Mouse (Mus musculus): Measurements from ENCODE around the gene Efcab11. TPM values are rescaled to one million over a fixed set of nuclear protein-coding genes. Genes with fewer than 3 reads are reported as not detected.
"Not testable (repeated sequence)": the region's sequence is repeated elsewhere in the genome, so short reads cannot be mapped to it uniquely, and the experiment has no call there.

The Efcab11 gene
- polyA plus RNA-seq, 1 experiment from 2014 or later, result 18.6 TPM

DNA sequence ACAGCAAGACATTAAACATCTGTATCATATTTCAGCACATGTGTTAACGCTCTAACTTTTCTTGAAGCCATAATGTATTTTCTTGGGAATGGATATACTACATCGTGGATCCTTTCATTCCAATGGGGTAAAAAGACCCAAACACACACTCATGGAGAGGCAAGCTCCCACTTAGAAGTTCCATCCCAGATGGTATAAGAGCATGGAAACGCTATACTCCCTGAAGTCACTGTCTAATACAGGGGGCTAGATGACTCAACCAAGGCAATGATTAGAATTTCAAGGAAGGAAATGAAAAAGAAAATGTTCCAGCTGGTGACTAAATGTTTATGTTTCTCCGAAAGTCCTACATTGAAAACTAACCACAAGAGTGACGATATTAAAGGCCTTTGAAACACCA, 76.3 kb downstream of the Efcab11 start:
- Histone ChIP-seq H3K4me3 (ENCODE audit: low read depth, low read length) (no peak overlapping the region), H3K9ac (ENCODE audit: low read length) (no peak overlapping the region), H3K36me3 (ENCODE audit: control insufficient read depth, insufficient read depth, low read length) (no peaks in the 10 kb centered on the region), H3K9me3 (ENCODE audit: control insufficient read depth, low read length) (no peaks in the 10 kb centered on the region), H3K27ac (ENCODE audit: low read depth, low read length) (no peak overlapping the region), H3K4me1 (ENCODE audit: control insufficient read depth, insufficient read depth, low read length) (no peaks in the 10 kb centered on the region), H3K27me3 (ENCODE audit: control insufficient read depth, insufficient read depth, low read length) (no peaks in the 10 kb centered on the region), H3K4me2 (ENCODE audit: low read depth) (no peak overlapping the region)
- 92% methylated on average over 5 of the region's 5 CpGs for WGBS
- DNase-seq (ENCODE audit: low spot score) (no peak), ATAC-seq (ENCODE audit: insufficient read depth, low FRiP score, low TSS enrichment) (no peak)

DNA sequence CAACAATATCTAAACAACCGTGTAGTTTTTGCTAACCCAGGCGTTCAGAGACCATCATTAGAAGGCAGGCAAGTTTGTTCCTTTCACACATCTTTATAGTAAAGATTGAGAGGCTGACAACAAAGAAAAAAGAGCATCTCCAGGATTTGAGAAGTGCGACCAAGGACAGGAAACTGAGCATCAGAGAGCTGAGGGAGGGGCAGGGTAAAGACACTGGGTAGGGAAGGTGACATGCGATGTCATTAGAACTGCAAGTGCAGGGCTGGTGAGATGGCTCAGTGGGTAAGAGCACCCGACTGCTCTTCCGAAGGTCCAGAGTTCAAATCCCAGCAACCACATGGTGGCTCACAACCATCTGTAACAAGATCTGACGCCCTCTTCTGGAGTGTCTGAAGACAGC, 77.5 kb downstream of the Efcab11 start:
- not testable (repeated sequence) for H3K27me3 ChIP-seq (ENCODE audit: control insufficient read depth, insufficient read depth, low read length); DNase-seq (ENCODE audit: low spot score); H3K4me1 ChIP-seq (ENCODE audit: control insufficient read depth, insufficient read depth, low read length); H3K27ac ChIP-seq (ENCODE audit: low read depth, low read length); H3K4me2 ChIP-seq (ENCODE audit: low read depth); H3K4me3 ChIP-seq (ENCODE audit: low read depth, low read length); H3K9ac ChIP-seq (ENCODE audit: low read length); H3K36me3 ChIP-seq (ENCODE audit: control insufficient read depth, insufficient read depth, low read length); H3K9me3 ChIP-seq (ENCODE audit: control insufficient read depth, low read length); ATAC-seq (ENCODE audit: insufficient read depth, low FRiP score, low TSS enrichment)
- 93% methylated on average over 6 of the region's 7 CpGs for WGBS

DNA sequence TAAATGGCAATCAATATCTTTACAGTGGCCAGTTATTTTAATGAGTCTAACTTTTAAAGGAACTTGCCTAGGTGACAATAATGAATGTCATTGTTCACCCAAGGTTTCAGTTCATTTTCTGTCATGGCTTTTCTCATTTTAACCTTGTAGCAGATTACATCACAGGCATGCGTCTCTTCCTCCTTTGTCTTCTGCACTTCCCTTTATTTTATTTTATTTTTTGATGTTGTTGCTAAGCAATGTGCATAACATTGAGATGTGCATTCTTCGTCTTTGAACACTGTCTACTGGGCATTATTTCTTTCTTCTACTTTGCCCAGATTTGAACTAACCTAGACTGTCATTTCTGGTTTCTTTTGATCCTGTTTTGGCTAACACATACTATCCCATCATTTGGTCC, 88.3 kb downstream of the Efcab11 start:
- Histone ChIP-seq H3K27me3 (ENCODE audit: control insufficient read depth, insufficient read depth, low read length) (no peaks in the 10 kb centered on the region), H3K36me3 (ENCODE audit: control insufficient read depth, insufficient read depth, low read length) (no peaks in the 10 kb centered on the region; the same call in 1 of the 2 replicates), H3K4me1 (ENCODE audit: control insufficient read depth, insufficient read depth, low read length) (no peaks in the 10 kb centered on the region), H3K9me3 (ENCODE audit: control insufficient read depth, low read length) (no peaks in the 10 kb centered on the region), H3K9ac (ENCODE audit: low read length) (no peak overlapping the region), H3K4me2 (ENCODE audit: low read depth) (no peak overlapping the region), H3K27ac (ENCODE audit: low read depth, low read length) (no peak overlapping the region), H3K4me3 (ENCODE audit: low read depth, low read length) (no peak overlapping the region)
- WGBS, result 81% methylated on average over 2 of the region's 2 CpGs
- no peak for ATAC-seq (ENCODE audit: insufficient read depth, low FRiP score, low TSS enrichment)
- no peak for DNase-seq (ENCODE audit: low spot score)

DNA sequence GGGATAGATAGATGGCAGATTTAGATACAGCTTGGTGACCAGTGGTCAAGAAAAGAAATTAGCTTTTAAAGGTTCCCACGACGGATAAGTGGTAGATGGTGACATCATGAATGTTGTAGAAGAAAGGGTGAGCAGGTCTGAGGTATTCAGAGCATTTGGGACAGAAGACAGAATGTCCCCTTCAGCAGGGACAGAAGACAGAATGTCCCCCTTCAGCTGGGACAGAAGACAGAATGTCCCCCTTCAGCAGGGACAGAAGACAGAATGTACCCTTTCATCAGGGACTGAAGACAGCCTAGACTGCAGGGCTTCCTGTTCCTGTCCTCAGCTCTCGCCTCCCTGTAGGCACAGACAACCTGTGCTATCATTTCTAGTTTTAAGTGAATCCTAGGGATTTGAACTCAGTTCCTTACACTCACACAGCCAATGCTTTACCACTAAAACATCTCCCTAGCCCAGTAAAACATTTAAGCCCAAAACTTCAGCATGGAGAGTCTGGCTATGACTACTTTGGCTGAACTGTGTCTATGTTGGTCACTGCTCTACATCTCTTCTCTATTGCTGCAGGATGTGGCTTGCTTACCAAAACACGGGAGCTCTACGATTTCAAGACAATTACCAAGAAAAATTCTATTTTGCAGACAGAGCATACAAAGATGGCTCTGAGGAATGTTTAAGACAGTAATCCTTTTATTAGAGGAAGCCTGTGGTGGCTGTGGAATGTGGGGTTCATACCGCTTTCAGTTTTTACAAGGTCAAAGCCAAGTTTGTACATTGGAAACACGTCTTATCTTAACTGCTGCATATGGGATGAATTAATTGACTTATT, 89.2 kb downstream of the Efcab11 start:
- Histone ChIP-seq H3K4me1 (ENCODE audit: control insufficient read depth, insufficient read depth, low read length) (no peaks in the 10 kb centered on the region), H3K9ac (ENCODE audit: low read length) (no peak overlapping the region), H3K36me3 (ENCODE audit: control insufficient read depth, insufficient read depth, low read length) (no peaks in the 10 kb centered on the region; the same call in 1 of the 2 replicates), H3K9me3 (ENCODE audit: control insufficient read depth, low read length) (no peaks in the 10 kb centered on the region), H3K27me3 (ENCODE audit: control insufficient read depth, insufficient read depth, low read length) (no peaks in the 10 kb centered on the region), H3K4me2 (ENCODE audit: low read depth) (no peak overlapping the region), H3K4me3 (ENCODE audit: low read depth, low read length) (no peak overlapping the region), H3K27ac (ENCODE audit: low read depth, low read length) (no peak overlapping the region)
- no peak for DNase-seq (ENCODE audit: low spot score)
- ATAC-seq (ENCODE audit: insufficient read depth, low FRiP score, low TSS enrichment), result no peak
- 82% methylated on average over 7 of the region's 7 CpGs for WGBS

DNA sequence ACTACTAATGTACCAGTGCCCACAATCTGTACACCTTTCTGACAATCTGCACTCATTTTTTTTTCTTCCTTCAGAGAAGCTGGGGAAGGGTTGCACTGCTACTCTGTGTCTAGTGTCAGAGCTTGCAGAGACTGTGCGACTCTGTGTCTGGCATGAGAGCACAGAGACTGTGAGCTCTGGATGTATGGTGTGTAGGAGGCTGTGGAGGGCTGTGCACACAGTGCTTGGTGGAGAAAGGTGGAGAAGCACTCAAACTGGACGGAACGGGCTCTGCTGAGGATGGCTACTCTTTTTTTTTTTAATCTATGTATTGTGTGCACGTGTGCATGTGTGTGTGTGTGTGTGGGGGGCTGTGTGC, 90.1 kb downstream of the Efcab11 start:
- ATAC-seq (ENCODE audit: insufficient read depth, low FRiP score, low TSS enrichment), result no peak
- no peak for DNase-seq (ENCODE audit: low spot score)
- no peak overlapping the region for H3K4me2 ChIP-seq (ENCODE audit: low read depth)
- no peak overlapping the region for H3K9ac ChIP-seq (ENCODE audit: low read length)
- no peaks in the 10 kb centered on the region for H3K9me3 ChIP-seq (ENCODE audit: control insufficient read depth, low read length)
- no peaks in the 10 kb centered on the region for H3K4me1 ChIP-seq (ENCODE audit: control insufficient read depth, insufficient read depth, low read length)
- H3K4me3 ChIP-seq (ENCODE audit: low read depth, low read length), result no peak overlapping the region
- H3K27ac ChIP-seq (ENCODE audit: low read depth, low read length), result no peak overlapping the region
- 83% methylated on average over 4 of the region's 4 CpGs for WGBS
- no peaks in the 10 kb centered on the region for H3K27me3 ChIP-seq (ENCODE audit: control insufficient read depth, insufficient read depth, low read length)
- H3K36me3 ChIP-seq (ENCODE audit: control insufficient read depth, insufficient read depth, low read length), result no peaks in the 10 kb centered on the region

DNA sequence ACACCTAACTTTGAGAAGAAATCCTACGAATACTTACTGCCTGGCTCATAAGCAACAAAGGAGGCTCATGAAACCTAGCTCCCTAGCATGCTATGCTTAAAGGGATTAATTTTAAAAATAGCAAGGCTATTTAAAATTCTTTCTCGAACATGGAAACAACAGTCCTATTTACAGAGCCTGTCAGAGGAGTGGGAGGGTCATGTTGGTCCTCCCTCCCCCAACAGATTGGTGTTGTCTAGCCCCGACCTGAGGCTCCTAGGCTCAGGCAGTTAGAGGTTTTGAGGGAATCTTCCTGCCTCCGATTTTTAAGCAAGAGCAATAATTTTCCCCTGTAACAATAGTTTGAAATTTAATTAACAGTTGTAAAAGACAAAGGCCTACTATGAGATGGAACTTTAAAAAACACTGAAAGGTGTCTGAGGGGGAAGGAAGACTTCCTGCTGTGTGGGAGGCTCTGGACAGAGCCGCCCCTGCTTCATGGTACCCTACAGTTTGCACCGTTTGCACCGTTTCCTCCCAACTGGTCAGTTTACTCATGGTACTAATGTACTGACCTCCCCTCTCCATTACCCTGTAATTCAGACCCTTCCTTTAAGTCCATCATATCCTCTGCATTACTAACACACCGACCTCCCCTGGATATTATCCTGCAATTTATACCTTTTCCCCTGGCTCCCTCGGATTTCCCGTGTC, 90.6 kb downstream of the Efcab11 start:
- H3K4me1 ChIP-seq (ENCODE audit: control insufficient read depth, insufficient read depth, low read length), result no peaks in the 10 kb centered on the region
- no peak overlapping the region for H3K27ac ChIP-seq (ENCODE audit: low read depth, low read length)
- no peak overlapping the region for H3K4me3 ChIP-seq (ENCODE audit: low read depth, low read length)
- no peaks in the 10 kb centered on the region for H3K9me3 ChIP-seq (ENCODE audit: control insufficient read depth, low read length)
- H3K36me3 ChIP-seq (ENCODE audit: control insufficient read depth, insufficient read depth, low read length), result no peaks in the 10 kb centered on the region
- no peak for ATAC-seq (ENCODE audit: insufficient read depth, low FRiP score, low TSS enrichment)
- no peak overlapping the region for H3K4me2 ChIP-seq (ENCODE audit: low read depth)
- WGBS, result 54% methylated on average over 10 of the region's 10 CpGs
- H3K27me3 ChIP-seq (ENCODE audit: control insufficient read depth, insufficient read depth, low read length), result no peaks in the 10 kb centered on the region
- no peak for DNase-seq (ENCODE audit: low spot score)
- H3K9ac ChIP-seq (ENCODE audit: low read length), result no peak overlapping the region

DNA sequence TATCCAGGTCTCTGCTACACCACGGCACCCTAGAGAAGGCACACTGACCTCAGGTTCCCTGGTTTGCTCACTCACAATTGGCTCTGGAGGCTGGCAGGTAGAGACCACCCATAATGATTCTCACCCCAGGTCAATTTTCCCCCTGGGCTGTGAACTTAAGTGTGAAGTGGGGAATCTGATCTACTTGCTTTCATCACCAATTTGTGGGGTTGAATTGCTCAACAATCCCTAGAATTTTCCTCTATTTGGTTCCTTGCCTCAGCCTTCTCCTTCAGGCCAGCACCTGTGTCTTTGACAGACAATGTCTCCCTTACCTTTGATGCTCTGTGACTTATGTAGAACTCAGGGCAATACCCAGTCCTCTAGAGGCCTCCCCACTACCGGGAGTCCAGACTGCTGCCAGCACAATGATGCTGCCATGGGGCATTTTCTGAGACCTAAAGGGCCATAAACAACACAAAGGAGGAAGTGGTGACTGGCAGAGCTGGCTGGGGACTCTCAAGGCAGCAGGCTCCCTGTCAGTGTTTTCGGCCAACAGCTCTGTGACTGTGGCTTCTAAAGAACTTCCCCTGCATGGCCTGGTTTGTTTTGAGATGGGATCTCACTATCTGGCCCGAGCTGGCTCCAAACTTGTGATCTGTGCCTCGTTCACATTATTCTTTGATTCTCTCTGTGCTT, 94.8 kb downstream of the Efcab11 start:
- no peak overlapping the region for H3K4me3 ChIP-seq (ENCODE audit: low read depth, low read length)
- H3K4me2 ChIP-seq (ENCODE audit: low read depth), result no peak overlapping the region
- H3K27me3 ChIP-seq (ENCODE audit: control insufficient read depth, insufficient read depth, low read length), result no peaks in the 10 kb centered on the region
- no peaks in the 10 kb centered on the region for H3K36me3 ChIP-seq (ENCODE audit: control insufficient read depth, insufficient read depth, low read length)
- H3K9me3 ChIP-seq (ENCODE audit: control insufficient read depth, low read length), result no peaks in the 10 kb centered on the region
- H3K27ac ChIP-seq (ENCODE audit: low read depth, low read length), result no peak overlapping the region
- 68% methylated on average over 5 of the region's 5 CpGs for WGBS
- no peak for ATAC-seq (ENCODE audit: insufficient read depth, low FRiP score, low TSS enrichment)
- H3K4me1 ChIP-seq (ENCODE audit: control insufficient read depth, insufficient read depth, low read length), result no peaks in the 10 kb centered on the region
- no peak for DNase-seq (ENCODE audit: low spot score)
- no peak overlapping the region for H3K9ac ChIP-seq (ENCODE audit: low read length)

DNA sequence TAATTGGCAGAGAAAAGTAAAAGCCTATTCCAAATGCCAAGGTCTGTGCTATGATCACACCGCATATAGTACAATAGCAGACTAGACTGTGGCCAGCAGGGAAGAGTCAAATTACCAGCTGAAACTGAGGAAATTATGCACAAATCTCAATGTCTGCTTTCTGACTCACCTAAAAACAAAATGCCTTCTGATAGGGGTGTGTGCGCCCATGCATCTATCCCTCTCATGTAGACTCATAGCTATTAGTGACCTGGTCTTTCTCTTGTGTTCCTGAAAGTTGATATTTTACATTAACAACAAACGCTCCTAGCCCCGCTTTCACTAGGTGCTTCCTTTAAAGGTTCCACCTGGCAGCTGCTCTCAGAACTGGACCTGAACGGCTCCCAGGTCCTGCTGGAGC, 102.5 kb downstream of the Efcab11 start:
- Histone ChIP-seq H3K9me3 (ENCODE audit: control insufficient read depth, low read length) (no peaks in the 10 kb centered on the region), H3K4me2 (ENCODE audit: low read depth) (no peak overlapping the region)
- 89% methylated on average over 5 of the region's 5 CpGs for WGBS

More for the DNA sequence above, 102.5 kb downstream of the Efcab11 start:
- no peak overlapping the region for H3K27ac ChIP-seq (ENCODE audit: low read depth, low read length)
- H3K4me1 ChIP-seq (ENCODE audit: control insufficient read depth, insufficient read depth, low read length), result no peaks in the 10 kb centered on the region
- H3K9ac ChIP-seq (ENCODE audit: low read length), result no peak overlapping the region
- ATAC-seq (ENCODE audit: insufficient read depth, low FRiP score, low TSS enrichment), result no peak
- no peak for DNase-seq (ENCODE audit: low spot score)
- H3K27me3 ChIP-seq (ENCODE audit: control insufficient read depth, insufficient read depth, low read length), result no peaks in the 10 kb centered on the region
- H3K4me3 ChIP-seq (ENCODE audit: low read depth, low read length), result no peak overlapping the region
- H3K36me3 ChIP-seq (ENCODE audit: control insufficient read depth, insufficient read depth, low read length), result no peaks in the 10 kb centered on the region

All from neural tube, embryonic 11.5 days (tissue).